Mouse (Mus musculus): ENCODE results near the gene Smim13. TPM values are rescaled to one million over a fixed set of nuclear protein-coding genes. Genes with fewer than 3 reads are reported as not detected.

The Smim13 gene
- total and polyA plus RNA-seq, 2 experiments: 5.2 to 14.6 TPM

DNA sequence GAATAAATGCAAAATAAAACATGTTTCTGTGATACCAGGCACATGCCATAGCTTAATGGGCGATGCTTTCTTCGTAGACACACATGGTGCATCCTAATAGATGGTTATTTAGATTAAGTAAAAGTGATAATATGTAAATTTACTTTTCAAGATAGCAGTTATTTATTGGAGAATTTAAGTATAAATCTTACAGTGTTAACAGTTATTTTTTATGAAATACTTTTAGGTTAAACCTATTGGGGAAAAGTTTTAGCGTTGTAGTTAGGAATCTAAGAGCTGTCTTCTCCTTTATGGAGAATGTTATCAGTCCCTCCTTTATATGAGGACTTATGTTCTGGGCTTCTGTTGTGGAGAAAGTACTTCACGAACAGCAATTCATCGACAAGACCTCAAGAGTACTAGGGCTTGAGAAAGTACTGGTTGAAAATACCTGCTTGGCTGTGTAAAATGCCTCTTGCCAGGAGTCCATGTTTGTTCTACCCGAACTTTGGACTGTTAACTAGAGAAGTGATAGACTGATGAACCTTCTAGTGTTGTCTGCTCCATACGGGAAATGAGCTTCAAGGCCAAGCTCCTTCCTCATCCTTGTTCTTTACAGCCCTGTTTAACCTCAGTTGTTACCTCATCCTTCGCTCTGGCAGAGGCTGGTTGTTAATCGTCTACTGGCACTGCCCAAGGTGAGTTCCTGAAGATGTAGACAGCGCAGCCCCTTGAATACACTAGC is 24.4 kb downstream of the Smim13 start, which contains the start of gene Gm17364:
Gm17364 (minus strand) TSS at position 51 of the 724 bp plus-strand sequence.
- Histone ChIP-seq H3K79me2 (ENCODE audit: control insufficient read depth, insufficient read depth, low read length) (no peaks in the 10 kb centered on the region), H3K4me1 (ENCODE audit: control insufficient read depth, insufficient read depth, low read length) (peaks cover 2% of the 10 kb centered on the region; the same call in 1 of the 2 replicates), H3K27me3 (ENCODE audit: control insufficient read depth, insufficient read depth, low read length) (no peaks in the 10 kb centered on the region), H3K9ac (ENCODE audit: low read depth, low read length) (no peak within 1 kb of the TSS), H3K27ac (replicated peaks; ENCODE audit: insufficient read depth, low read depth, low read length) (no peak within 1 kb of the TSS), H3K36me3 (ENCODE audit: control insufficient read depth, insufficient read depth, low read length) (peaks cover 2% of the 10 kb centered on the region), H3K4me3 (ENCODE audit: insufficient read depth, low read depth, low read length) (no peak within 1 kb of the TSS)
- TF ChIP-seq CTCF (IDR thresholded peaks at IDR 0.05; ENCODE audit: low read depth, low read length): no peak
- no peak for TF ChIP-seq POLR2A (IDR thresholded peaks at IDR 0.05; ENCODE audit: extremely low read depth, insufficient read depth, low read length)
- peak; percentile 75 for DNase-seq (ENCODE audit: extremely low read depth, low read depth, low spot score)
- WGBS: 70% methylated on average over 10 of the region's 10 CpGs

DNA sequence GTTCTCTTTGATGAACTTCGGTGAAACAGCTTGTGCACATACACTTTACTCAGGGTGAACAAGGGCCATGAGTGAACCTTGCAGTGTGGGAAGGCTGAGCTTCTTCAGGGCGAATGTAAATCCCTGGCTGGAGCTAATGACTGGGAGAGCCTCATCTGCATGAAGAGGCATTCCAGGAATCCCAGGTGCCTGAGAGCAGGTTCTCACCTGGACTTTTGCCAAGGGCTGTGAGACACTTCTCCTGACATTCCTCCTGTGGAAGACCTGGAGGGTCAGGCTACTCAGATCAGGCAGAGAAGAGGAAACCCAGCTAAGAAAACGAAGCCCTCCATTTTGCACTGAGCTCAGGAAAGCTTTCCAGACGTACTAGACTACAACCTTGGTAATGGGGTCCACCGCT is 31.1 kb downstream of the Smim13 start:
- DNase-seq (ENCODE audit: extremely low read depth, low read depth, low spot score): no peak
- TF ChIP-seq CTCF (IDR thresholded peaks at IDR 0.05; ENCODE audit: low read depth, low read length) (no peak), POLR2A (IDR thresholded peaks at IDR 0.05; ENCODE audit: extremely low read depth, insufficient read depth, low read length) (no peak)
- H3K27ac ChIP-seq (replicated peaks; ENCODE audit: insufficient read depth, low read depth, low read length): no peak overlapping the region
- no peaks in the 10 kb centered on the region for H3K36me3 ChIP-seq (ENCODE audit: control insufficient read depth, insufficient read depth, low read length)
- H3K4me3 ChIP-seq (ENCODE audit: insufficient read depth, low read depth, low read length): no peak overlapping the region
- H3K9ac ChIP-seq (ENCODE audit: low read depth, low read length): no peak overlapping the region
- 72% methylated on average over 5 of the region's 5 CpGs for WGBS
- H3K79me2 ChIP-seq (ENCODE audit: control insufficient read depth, insufficient read depth, low read length): no peaks in the 10 kb centered on the region
- H3K4me1 ChIP-seq (ENCODE audit: control insufficient read depth, insufficient read depth, low read length): no peaks in the 10 kb centered on the region
- no peaks in the 10 kb centered on the region for H3K27me3 ChIP-seq (ENCODE audit: control insufficient read depth, insufficient read depth, low read length)

DNA sequence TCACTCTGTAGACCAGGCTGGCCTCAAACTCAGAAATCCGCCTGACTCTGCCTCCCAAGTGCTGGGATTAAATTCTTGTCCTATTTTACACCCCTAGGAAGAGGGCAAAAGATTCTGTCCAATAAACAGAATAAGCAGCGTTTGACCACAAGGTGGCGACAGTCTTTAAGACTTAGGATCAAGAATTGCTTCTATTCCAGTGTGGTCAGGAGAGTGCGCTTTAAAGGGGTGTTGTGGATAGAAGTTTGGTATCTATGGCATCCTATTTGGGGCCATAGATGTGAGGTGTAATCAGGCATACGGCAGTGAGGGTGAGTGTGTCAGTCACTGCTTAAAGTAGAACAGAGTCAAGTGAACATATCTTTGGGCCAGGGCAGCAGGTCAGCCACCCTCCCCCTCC is 33.6 kb downstream of the Smim13 start:
- no peak overlapping the region for H3K27ac ChIP-seq (replicated peaks; ENCODE audit: insufficient read depth, low read depth, low read length)
- H3K9ac ChIP-seq (ENCODE audit: low read depth, low read length): no peak overlapping the region
- no peaks in the 10 kb centered on the region for H3K36me3 ChIP-seq (ENCODE audit: control insufficient read depth, insufficient read depth, low read length)
- peak; percentile 62 for DNase-seq (ENCODE audit: extremely low read depth, low read depth, low spot score)
- H3K27me3 ChIP-seq (ENCODE audit: control insufficient read depth, insufficient read depth, low read length): no peaks in the 10 kb centered on the region
- peak; percentile 53 for TF ChIP-seq CTCF (IDR thresholded peaks at IDR 0.05; ENCODE audit: low read depth, low read length)
- no peak for TF ChIP-seq POLR2A (IDR thresholded peaks at IDR 0.05; ENCODE audit: extremely low read depth, insufficient read depth, low read length)
- no peaks in the 10 kb centered on the region; the same call in 1 of the 2 replicates for H3K4me1 ChIP-seq (ENCODE audit: control insufficient read depth, insufficient read depth, low read length)
- WGBS: 23% methylated on average over 5 of the region's 5 CpGs
- no peak overlapping the region for H3K4me3 ChIP-seq (ENCODE audit: insufficient read depth, low read depth, low read length)
- no peaks in the 10 kb centered on the region for H3K79me2 ChIP-seq (ENCODE audit: control insufficient read depth, insufficient read depth, low read length)

DNA sequence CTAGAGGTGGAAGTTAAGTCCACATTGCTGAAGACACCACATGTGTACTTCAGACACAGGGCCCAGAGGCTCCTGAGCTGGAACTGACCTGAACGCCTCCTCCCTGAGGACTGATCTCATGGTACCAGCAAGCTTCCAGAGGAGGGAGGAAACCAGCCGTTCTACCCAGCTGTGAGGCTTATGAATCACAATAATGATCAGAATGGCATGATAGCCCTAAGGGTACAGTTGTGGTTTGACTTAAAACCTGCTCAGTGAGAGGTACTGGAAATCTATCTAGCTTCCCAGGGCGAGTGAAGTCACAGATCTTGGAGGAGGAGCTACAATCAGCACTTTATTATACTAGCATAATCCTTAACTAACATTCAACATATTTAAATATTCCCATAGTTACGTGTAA is 35.8 kb downstream of the Smim13 start:
- Histone ChIP-seq H3K4me3 (ENCODE audit: insufficient read depth, low read depth, low read length) (no peak overlapping the region), H3K27me3 (ENCODE audit: control insufficient read depth, insufficient read depth, low read length) (no peaks in the 10 kb centered on the region), H3K36me3 (ENCODE audit: control insufficient read depth, insufficient read depth, low read length) (no peaks in the 10 kb centered on the region), H3K4me1 (ENCODE audit: control insufficient read depth, insufficient read depth, low read length) (no peaks in the 10 kb centered on the region; the same call in 1 of the 2 replicates), H3K27ac (replicated peaks; ENCODE audit: insufficient read depth, low read depth, low read length) (no peak overlapping the region), H3K79me2 (ENCODE audit: control insufficient read depth, insufficient read depth, low read length) (no peaks in the 10 kb centered on the region), H3K9ac (ENCODE audit: low read depth, low read length) (no peak overlapping the region)
- TF ChIP-seq POLR2A (IDR thresholded peaks at IDR 0.05; ENCODE audit: extremely low read depth, insufficient read depth, low read length) (no peak), CTCF (IDR thresholded peaks at IDR 0.05; ENCODE audit: low read depth, low read length) (no peak)
- 89% methylated on average over 4 of the region's 4 CpGs for WGBS
- no peak for DNase-seq (ENCODE audit: extremely low read depth, low read depth, low spot score)

DNA sequence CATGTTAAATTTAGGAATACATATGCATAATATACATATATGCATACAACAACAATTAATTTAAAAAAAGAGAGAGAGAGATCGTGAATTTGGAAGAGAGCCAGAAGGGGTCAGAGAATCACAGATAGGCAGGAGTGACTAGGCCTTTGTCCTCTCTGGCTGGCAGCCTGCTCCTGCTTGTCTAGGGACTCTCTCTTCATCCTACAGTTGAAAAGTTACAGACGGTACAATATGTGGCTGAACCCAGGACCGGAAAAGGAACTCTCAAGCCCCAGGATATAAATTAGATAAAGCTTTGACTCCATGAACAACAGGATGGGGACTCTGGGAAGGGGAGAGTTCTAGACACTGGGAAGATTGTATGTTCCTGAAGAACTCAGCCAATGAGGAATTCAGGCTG is 36.6 kb downstream of the Smim13 start:
- Histone ChIP-seq H3K36me3 (ENCODE audit: control insufficient read depth, insufficient read depth, low read length) (no peaks in the 10 kb centered on the region), H3K27me3 (ENCODE audit: control insufficient read depth, insufficient read depth, low read length) (no peaks in the 10 kb centered on the region), H3K4me1 (ENCODE audit: control insufficient read depth, insufficient read depth, low read length) (no peaks in the 10 kb centered on the region; the same call in 1 of the 2 replicates), H3K79me2 (ENCODE audit: control insufficient read depth, insufficient read depth, low read length) (no peaks in the 10 kb centered on the region), H3K27ac (replicated peaks; ENCODE audit: insufficient read depth, low read depth, low read length) (no peak overlapping the region), H3K4me3 (ENCODE audit: insufficient read depth, low read depth, low read length) (no peak overlapping the region), H3K9ac (ENCODE audit: low read depth, low read length) (no peak overlapping the region)
- TF ChIP-seq POLR2A (IDR thresholded peaks at IDR 0.05; ENCODE audit: extremely low read depth, insufficient read depth, low read length) (no peak), CTCF (IDR thresholded peaks at IDR 0.05; ENCODE audit: low read depth, low read length) (no peak)
- 44% methylated on average over 3 of the region's 3 CpGs for WGBS
- no peak for DNase-seq (ENCODE audit: extremely low read depth, low read depth, low spot score)

DNA sequence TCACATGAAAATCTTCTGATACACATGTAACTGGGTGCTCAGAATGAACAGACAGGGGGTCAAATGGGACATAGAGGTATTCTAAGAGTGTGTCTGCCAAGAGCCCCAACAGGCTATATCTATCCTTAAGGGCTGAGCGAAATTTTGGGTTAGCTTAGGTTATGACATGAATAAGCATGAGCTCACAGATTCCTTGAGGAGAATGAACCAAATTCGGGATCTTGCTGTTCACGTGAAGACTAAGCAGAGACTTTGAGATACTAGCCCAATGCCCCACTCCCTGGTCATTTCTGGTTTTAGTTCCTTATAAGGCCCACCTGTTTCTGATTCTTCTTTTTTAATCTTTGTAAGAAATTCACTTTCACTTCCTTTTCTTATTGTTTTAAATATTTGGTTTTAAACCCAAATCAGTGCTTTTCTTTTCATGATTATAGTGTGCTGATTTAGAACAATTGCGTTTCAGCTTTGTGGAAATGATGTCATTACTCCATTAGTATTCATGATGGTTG is 41.9 kb downstream of the Smim13 start:
- 89% methylated on average over 4 of the region's 4 CpGs for WGBS
- H3K4me1 ChIP-seq (ENCODE audit: control insufficient read depth, insufficient read depth, low read length): no peaks in the 10 kb centered on the region; the same call in 1 of the 2 replicates

More for the DNA sequence above, 41.9 kb downstream of the Smim13 start:
- Histone ChIP-seq H3K4me3 (ENCODE audit: insufficient read depth, low read depth, low read length) (no peak overlapping the region), H3K79me2 (ENCODE audit: control insufficient read depth, insufficient read depth, low read length) (no peaks in the 10 kb centered on the region), H3K27ac (replicated peaks; ENCODE audit: insufficient read depth, low read depth, low read length) (no peak overlapping the region), H3K27me3 (ENCODE audit: control insufficient read depth, insufficient read depth, low read length) (no peaks in the 10 kb centered on the region), H3K36me3 (ENCODE audit: control insufficient read depth, insufficient read depth, low read length) (no peaks in the 10 kb centered on the region), H3K9ac (ENCODE audit: low read depth, low read length) (no peak overlapping the region)
- TF ChIP-seq POLR2A (IDR thresholded peaks at IDR 0.05; ENCODE audit: extremely low read depth, insufficient read depth, low read length): no peak
- no peak for TF ChIP-seq CTCF (IDR thresholded peaks at IDR 0.05; ENCODE audit: low read depth, low read length)
- no peak for DNase-seq (ENCODE audit: extremely low read depth, low read depth, low spot score)

Measured in liver, adult 2 months (tissue).